Mouse (Mus musculus) embryonic stem cell, embryonic (primary cell): Measurements from ENCODE around the gene Rps19bp1.

Experiments used
- CTCF ChIA-PET, 4 experiments: fragments of 300-600 bp in 2 of 4; fragments of 350-600 bp in 2 of 4; sonication (Branson Sonifier 250); formaldehyde crosslinking; loops; one replicate each; lab custom pipeline; 2022; ENCODE audit warnings: inconsistent platforms in 2 of 4; lab: Charles Lee
- POLR2A ChIA-PET, 4 experiments: fragments of 300-600 bp in 2 of 4; fragments of 350-600 bp in 2 of 4; sonication (Branson Sonifier 250); formaldehyde crosslinking; loops; one replicate each; lab custom pipeline; 2022; ENCODE audit warnings: antibody characterized with exemption in 4 of 4, inconsistent platforms in 1 of 4; lab: Charles Lee

Gene Rps19bp1

GRCm38 (mm10) chr15:80219211-80219610 is 44.9 kb downstream of the Rps19bp1 start:
- CTCF ChIA-PET, result interaction anchor here (0.6 to 2.6 kb wide), 15 partner anchors 9 to 714 kb away, joined by 3 to 13 read pairs (median 3); partner anchors contain the start of genes Kcnj4 (in 1 of the 4), Mief1 (in 1 of the 4) and Syngr1 (in 1 of the 4)
- POLR2A ChIA-PET, result interaction anchor here (0.5 to 9.2 kb wide), 95 partner anchors 8 to 673 kb away, joined by 3 to 167 read pairs (median 5); partner anchors contain the start of genes Atf4 (in 3 of the 4), Mief1 (in 3 of the 4), Rps19bp1 (in 3 of the 4) and Mgat3 (in 2 of the 4)

DNA sequence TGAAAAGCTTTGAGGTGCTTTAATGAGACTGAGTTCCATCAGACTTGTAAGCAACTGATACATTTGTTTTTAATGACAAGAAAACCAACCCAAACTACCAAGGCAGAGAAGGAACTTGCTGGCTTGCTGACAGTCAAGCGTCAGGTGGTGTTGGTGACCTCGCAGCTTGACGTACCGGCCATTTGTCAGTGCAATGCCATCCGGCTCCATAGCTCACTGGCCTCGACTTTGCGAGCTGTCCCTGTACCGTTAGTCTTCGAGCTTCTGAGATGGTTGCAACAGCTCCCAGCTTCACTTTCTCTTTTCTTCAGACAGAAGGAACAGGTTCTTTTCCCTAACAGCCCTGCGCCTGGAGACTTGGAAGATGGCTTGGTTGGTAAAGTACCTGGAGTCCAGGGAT is 46.6 kb downstream of the Rps19bp1 start:
- ChIA-PET CTCF (interaction anchor here (0.6 to 1.3 kb wide), 7 partner anchors 12 to 125 kb away, joined by 3 to 4 read pairs (median 3); no protein-coding TSS in a partner anchor), POLR2A (interaction anchor here in 3 of 4 experiments (0.6 to 9.2 kb wide), 17 partner anchors 9 to 1799 kb away, joined by 3 to 167 read pairs (median 6); partner anchors contain the start of genes Atf4 (in 3 of the 3), Mgat3 (in 1 of the 3), Mief1 (in 1 of the 3) and Syngr1 (in 1 of the 3))

GRCm38 (mm10) chr15:80216480-80216820 is 47.7 kb downstream of the Rps19bp1 start:
- CTCF ChIA-PET, result interaction anchor here (0.7 to 2.4 kb wide), 33 partner anchors 8 to 1491 kb away, joined by 3 to 27 read pairs (median 4); partner anchors contain the start of genes Mief1 (in 2 of the 4), Atf4 (in 1 of the 4) and Rps19bp1 (in 1 of the 4)

DNA sequence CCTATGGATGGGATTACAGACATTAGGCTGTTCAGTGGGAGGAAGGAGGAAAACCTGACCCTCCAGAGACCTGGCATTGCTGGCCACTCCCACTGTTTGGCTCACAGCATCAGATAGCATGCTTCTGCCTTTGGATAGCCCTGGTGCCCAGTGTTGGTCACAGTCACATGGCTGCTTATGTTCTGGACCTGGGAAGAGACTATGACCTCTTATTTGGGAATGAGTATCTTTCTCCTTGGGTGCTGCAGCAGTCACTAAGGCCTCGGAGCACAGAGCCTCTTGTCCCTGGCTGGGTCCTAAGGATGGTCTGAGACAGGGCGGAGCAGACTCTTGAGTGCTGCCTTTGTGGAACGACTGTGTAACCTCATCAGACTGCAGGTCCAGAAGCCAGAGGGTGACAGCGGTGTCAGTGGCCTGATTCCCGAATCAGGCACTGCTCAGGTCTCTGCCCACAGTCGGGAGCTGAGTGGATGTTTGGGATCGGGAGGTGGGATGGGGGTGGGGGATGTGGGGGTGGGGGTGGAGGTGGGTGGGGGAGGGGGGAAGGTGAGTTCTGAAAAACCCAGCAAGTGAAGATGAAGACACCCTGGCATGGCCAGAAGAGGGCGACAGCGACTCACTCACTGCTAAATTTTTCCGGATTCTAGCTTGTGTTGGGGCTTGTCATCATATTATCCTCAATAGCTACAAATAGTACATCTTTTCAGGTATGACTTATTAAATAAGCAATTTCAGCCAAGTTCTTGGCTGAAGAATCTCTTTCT is 48.2 kb downstream of the Rps19bp1 start:
- POLR2A ChIA-PET, result interaction anchor here in 3 of 4 experiments (0.5 to 9.2 kb wide), 30 partner anchors 8 to 1753 kb away, joined by 3 to 167 read pairs (median 4); partner anchors contain the start of genes Atf4 (in 3 of the 3), Mief1 (in 2 of the 3), AC140267.1 (in 1 of the 3) and Mgat3 (in 1 of the 3)
- CTCF ChIA-PET, result interaction anchor here (0.6 to 2.4 kb wide), 38 partner anchors 8 to 1492 kb away, joined by 3 to 27 read pairs (median 4); partner anchors contain the start of genes Mief1 (in 2 of the 4), Atf4 (in 1 of the 4), Rps19bp1 (in 1 of the 4) and Tnrc6b (in 1 of the 4)

More at GRCm38 (mm10) chr15:80216480-80216820, 47.7 kb downstream of the Rps19bp1 start:
- POLR2A ChIA-PET, result interaction anchor here in 3 of 4 experiments (0.7 to 9.2 kb wide), 25 partner anchors 8 to 145 kb away, joined by 3 to 167 read pairs (median 4); partner anchors contain the start of genes Atf4 (in 3 of the 3), AC140267.1 (in 1 of the 3), Mgat3 (in 1 of the 3) and Mief1 (in 1 of the 3)

GRCm38 (mm10) chr15:80213688-80214087 is 50.4 kb downstream of the Rps19bp1 start:
- ChIA-PET POLR2A (interaction anchor here in 3 of 4 experiments (1.0 to 9.2 kb wide), 6 partner anchors 10 to 45 kb away, joined by 3 to 167 read pairs (median 6); partner anchors contain the start of genes Atf4 (in 2 of the 3) and Mgat3 (in 1 of the 3)), CTCF (interaction anchor here in 3 of 4 experiments (0.5 to 1.0 kb wide), 5 partner anchors 12 to 801 kb away, joined by 3 to 9 read pairs (median 3); no protein-coding TSS in a partner anchor)
